ENCODE assay signal across 9 mouse cellular contexts in genomic region chr5:38570876-38571275, GRCm38 (mm10). TPM values are rescaled to one million over a fixed set of nuclear protein-coding genes. Genes with fewer than 3 reads are reported as not detected.
A peak's percentile ranks its signal among the peaks of the same experiment; 100 is the strongest.
DNase-seq lines count a peak whose midpoint lies in the region; ATAC-seq and TF ChIP-seq lines count a peak whose summit lies in the region.
"Had no signal": no experiment of that assay in that cellular context is flagged by ENCODE, and none has a peak within 500 bp of the region (broad histone marks: within the 10 kb centered on the region; RNA-seq: fewer than 3 reads in every experiment).

No protein-coding gene starts in this region.

- TF ChIP-seq CTCF in layer of hippocampus, adult 2 months (conservative IDR thresholded peaks at IDR 0.05): peak; percentile 79

- peak; percentile 41 for ATAC-seq in granulocyte monocyte progenitor cell, adult 5-6 weeks (replicated peaks; ENCODE audit: poor library complexity, severe bottlenecking)

- peak; percentile 44 for DNase-seq in cerebellum, postnatal 10 days
- DNase-seq in cerebellum, postnatal 4 days (ENCODE audit: low spot score in 2 of 2): no peak
- DNase-seq in layer of hippocampus, adult 2 months (ENCODE audit: low spot score in 2 of 2): no peak
- no peak for DNase-seq in layer of hippocampus, adult 18-20 months (ENCODE audit: low spot score in 2 of 2)
- DNase-seq in CD4-positive helper T cell, adult 2 months (ENCODE audit: low read depth, low spot score): peak; percentile 28
- no peak for DNase-seq in layer of hippocampus, adult 9-11 months
- DNase-seq in ovary, postnatal 10 days (ENCODE audit: low spot score): no peak

- no peak overlapping the region for H3K4me3 ChIP-seq in layer of hippocampus, adult 2 months
- H3K4me3 ChIP-seq: myocyte had no signal

- H3K27ac ChIP-seq in layer of hippocampus, adult 2 months: no peak overlapping the region

RNA-seq across cellular contexts. Expression of gene Wdr1, which starts 7.9 kb away (rescaled TPM):
- total RNA-seq in layer of hippocampus, adult 2 months (2021): 100 to 1,000 TPM; 203 to 212 TPM
- total RNA-seq in layer of hippocampus, adult 18-20 months (2021): 100 to 1,000 TPM; 194 to 201 TPM
- 120 and 160 TPM in 2 replicates for total RNA-seq in granulocyte monocyte progenitor cell, adult 5-6 weeks (2014; fragmentation: Nextera tagmentation)
- 210 and 235 TPM in 2 replicates for total RNA-seq in granulocyte monocyte progenitor cell, adult 5-6 weeks (2017)

Comparison
In these comparisons a context has a peak if more than half of its experiments do, and no peak if none do; other contexts are left out.
1. DNase-seq: peak in cerebellum, postnatal 10 days (2 of 2) and CD4-positive helper T cell, adult 2 months (single experiment); none in cerebellum, postnatal 4 days (0 of 2), layer of hippocampus, adult 2 months (0 of 2), layer of hippocampus, adult 18-20 months (0 of 2), layer of hippocampus, adult 9-11 months (single experiment) and ovary, postnatal 10 days (single experiment).